Mouse (Mus musculus) midbrain, embryonic 15.5 days (tissue): ENCODE data around the gene Mafg. TPM values are rescaled to one million over a fixed set of nuclear protein-coding genes. Genes with fewer than 3 reads are reported as not detected.

Experiments
- ATAC-seq: fragments of 200-750 bp; cut with Nextera tagmentation; replicated peaks from 2 replicates; pipeline ENCODE4 v1.8.0; 2017; ENCODE audit warnings: moderate TSS enrichment
- H3K27ac ChIP-seq: fragments of 300-500 bp; sonication (generic); 2 replicates; pipeline ENCODE4 v1.5.1; 2015; ENCODE audit warnings: mild to moderate bottlenecking, inconsistent platforms
- H3K27me3 ChIP-seq: fragments of 300-500 bp; sonication (generic); replicated peaks from 2 replicates; pipeline ENCODE4 v1.6.1; 2015; ENCODE audit warnings: inconsistent platforms
- H3K36me3 ChIP-seq: fragments of 300-500 bp; sonication (generic); replicated peaks from 2 replicates; pipeline ENCODE4 v1.6.1; 2015; ENCODE audit warnings: inconsistent platforms
- H3K4me1 ChIP-seq: fragments of 300-500 bp; sonication (generic); 2 replicates; pipeline ENCODE4 v1.6.1; 2015; ENCODE audit warnings: inconsistent platforms
- H3K4me2 ChIP-seq: fragments of 300-500 bp; sonication (generic); 2 replicates; pipeline ENCODE4 v1.6.1; 2015; ENCODE audit warnings: inconsistent platforms, mild to moderate bottlenecking, moderate library complexity
- H3K4me3 ChIP-seq: fragments of 300-500 bp; sonication (generic); 2 replicates; pipeline ENCODE4 v1.5.1; 2015; ENCODE audit warnings: mild to moderate bottlenecking, inconsistent platforms
- H3K9ac ChIP-seq: fragments of 300-500 bp; sonication (generic); 2 replicates; pipeline ENCODE4 v1.6.1; 2015; ENCODE audit warnings: mild to moderate bottlenecking, inconsistent platforms
- H3K9me3 ChIP-seq: fragments of 300-500 bp; sonication (generic); 2 replicates; pipeline ENCODE4 v1.6.1; 2016; ENCODE audit warnings: inconsistent platforms
- WGBS: fragments of 180-500 bp; shearing (Covaris S2); methylation state at CpG from one replicate; pipeline ENCODE4 v1.1.7; 2015; ENCODE audit warnings: mixed read lengths; 5-methylcytosine and 5-hydroxymethylcytosine counted together
- polyA plus RNA-seq: library from polyadenylated mRNA; unstranded; fragments of >200 nt; fragmentation: Nextera tagmentation; extraction: Ambion mirVana; gene quantifications from 2 replicates; pipeline ENCODE4 v1.2.1, GENCODE M21; 2015

Gene Mafg
- polyA plus RNA-seq, 1 experiment from 2014 or later: 45.2 TPM

DNA sequence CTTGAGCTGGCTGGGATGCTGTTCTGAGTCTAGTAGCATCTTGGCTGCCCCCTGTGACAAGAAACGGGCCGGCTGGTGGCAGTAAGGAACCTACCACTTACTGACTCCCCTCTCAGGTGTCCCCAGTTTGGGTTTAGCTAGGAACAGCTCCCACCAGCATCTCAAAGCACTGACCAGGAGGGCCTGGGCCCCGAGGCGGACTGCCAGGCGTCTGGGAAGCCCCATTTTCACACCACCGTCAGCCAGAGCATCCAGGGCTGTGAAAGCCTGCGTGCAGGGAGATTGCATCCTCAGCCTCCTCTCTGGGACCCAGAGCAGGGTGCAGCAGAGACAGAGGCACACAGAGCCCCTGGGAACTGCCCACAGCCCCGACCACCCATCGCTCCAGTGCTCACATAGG lies 7.9 kb upstream of the Mafg start:
- Histone ChIP-seq H3K9ac (no peak overlapping the region), H3K36me3 (no peaks in the 10 kb centered on the region), H3K27ac (no peak overlapping the region), H3K4me2 (no peak overlapping the region), H3K9me3 (no peaks in the 10 kb centered on the region), H3K4me1 (peaks cover 14% of the 10 kb centered on the region), H3K27me3 (no peaks in the 10 kb centered on the region), H3K4me3 (no peak overlapping the region)
- no peak for ATAC-seq
- 66% methylated on average over 9 of the region's 9 CpGs for WGBS

DNA sequence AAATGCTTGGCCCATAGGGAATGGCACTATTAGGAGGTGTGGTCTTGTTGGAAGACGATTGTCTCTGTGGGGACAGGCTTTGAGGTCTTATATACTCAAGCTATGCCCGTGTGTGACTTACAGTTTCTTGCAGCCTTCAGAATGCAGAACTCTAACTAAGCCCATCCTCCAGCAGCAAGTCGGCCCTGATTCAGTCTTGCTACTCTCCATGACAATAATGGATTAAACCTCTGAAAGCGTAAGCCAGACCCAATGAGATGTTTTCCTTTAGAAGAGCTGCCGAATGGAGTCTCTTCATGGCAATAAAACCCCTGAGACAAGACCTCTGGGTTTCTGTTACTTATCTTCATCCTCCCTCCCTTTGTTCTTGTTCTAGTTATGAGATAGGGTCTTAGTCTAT lies 1.4 kb upstream of the Mafg start:
- Histone ChIP-seq H3K4me3 (no peak overlapping the region), H3K36me3 (no peaks in the 10 kb centered on the region), H3K4me1 (peaks cover 31% of the 10 kb centered on the region), H3K9ac (no peak overlapping the region), H3K27me3 (no peaks in the 10 kb centered on the region), H3K27ac (no peak overlapping the region), H3K4me2 (no peak overlapping the region), H3K9me3 (no peaks in the 10 kb centered on the region)
- no peak for ATAC-seq
- 67% methylated on average over 5 of the region's 5 CpGs for WGBS

DNA sequence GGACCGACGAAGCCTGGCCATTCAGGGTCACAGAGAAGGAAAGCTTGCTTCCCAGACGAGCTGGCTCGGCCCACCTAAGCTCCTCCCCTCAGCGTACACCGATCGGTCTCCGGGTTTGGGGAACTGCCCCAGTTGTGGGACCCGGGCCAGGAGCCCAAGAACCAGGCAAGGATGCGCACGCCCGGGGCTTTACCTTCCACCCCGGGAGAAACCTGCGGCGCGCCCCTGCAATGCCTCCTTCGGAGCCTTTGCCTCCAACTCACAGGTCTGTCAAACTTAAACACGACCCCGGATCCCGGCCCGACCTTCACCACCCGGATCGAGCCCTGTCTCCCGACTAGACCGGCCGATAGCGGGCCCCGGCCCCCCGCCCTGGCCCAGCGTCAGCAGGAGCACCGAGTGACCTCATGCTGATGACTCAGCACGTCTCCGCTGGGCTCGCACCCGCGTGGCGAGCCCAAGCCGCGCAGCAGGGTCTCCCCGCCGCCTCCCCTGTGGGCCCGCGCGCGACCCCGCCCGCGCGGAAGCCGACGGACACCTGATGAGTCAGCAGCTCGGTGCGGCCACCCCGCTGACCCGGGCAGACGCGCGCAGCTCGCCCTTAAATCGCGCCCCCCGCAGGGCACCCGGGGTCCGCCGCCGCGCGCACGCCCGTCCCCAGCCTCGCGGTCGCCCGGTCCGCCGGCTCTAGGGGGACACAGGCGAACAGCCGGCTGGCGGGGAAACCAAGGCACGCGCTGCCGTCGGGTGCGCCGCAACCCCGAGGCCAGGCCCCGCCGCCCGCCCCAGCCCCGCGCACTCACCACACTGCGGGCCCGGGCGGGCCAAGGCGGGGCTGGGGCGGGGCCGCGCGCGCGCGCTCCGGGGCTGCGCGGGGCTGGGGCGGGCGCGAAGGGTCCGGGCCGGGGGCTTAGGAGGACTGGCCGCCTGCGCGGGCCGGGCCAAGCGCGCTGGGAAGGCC lies 561 bp downstream of the Mafg start:
- Histone ChIP-seq H3K27ac (peak overlapping the region; percentile 84), H3K9me3 (no peaks in the 10 kb centered on the region), H3K36me3 (peaks cover 6% of the 10 kb centered on the region; the same call in 1 of the 2 replicates), H3K4me2 (peak overlapping the region; percentile 97), H3K27me3 (no peaks in the 10 kb centered on the region), H3K4me1 (peaks cover 37% of the 10 kb centered on the region), H3K4me3 (peak overlapping the region; percentile 65), H3K9ac (peak overlapping the region; percentile 62)
- peak; percentile 81 for ATAC-seq
- WGBS: under 1% methylated on average over 111 of the region's 116 CpGs

DNA sequence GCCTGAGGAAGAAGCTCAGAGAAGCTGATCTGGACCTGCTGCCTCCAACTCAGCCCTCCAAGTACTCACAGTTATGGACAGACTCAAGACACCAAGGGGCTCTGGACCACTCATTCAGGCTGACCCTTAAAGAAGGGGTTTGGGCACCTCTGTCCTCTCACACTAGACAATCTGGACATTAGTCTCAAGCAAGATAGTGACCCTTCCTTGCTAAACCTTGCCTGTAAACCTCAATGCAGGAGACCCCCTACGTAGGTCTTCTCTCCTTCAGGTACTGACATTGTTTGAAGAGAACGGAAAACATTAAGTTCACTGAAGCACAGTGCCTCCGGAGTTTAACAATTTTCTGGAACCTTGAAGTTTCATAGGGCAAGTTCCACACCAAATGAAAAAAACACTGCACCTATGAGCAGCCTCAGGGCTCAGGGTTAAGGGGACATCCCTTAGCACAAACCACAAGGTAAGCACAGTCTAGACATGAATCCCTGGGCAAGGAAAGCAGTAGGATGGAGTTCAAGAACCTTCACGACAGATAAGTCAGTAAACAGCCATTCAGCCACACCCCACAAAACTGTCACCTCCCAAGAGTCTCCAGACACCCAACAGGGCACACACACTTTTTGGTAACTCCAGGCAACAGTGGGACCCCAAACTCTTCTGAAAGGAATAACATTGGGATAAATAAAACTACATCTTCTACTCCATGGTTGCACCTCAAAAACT lies 1.5 kb downstream of the Mafg start:
- H3K27me3 ChIP-seq: no peaks in the 10 kb centered on the region
- H3K27ac ChIP-seq: peak overlapping the region; percentile 84; the same call in 1 of the 2 replicates
- H3K36me3 ChIP-seq: peaks cover 10% of the 10 kb centered on the region; the same call in 1 of the 2 replicates
- peak overlapping the region; percentile 97 for H3K4me2 ChIP-seq
- H3K9ac ChIP-seq: peak overlapping the region; percentile 62
- no peaks in the 10 kb centered on the region for H3K9me3 ChIP-seq
- H3K4me3 ChIP-seq: peak overlapping the region; percentile 65
- WGBS: 70% methylated on average over 4 of the region's 4 CpGs
- peaks cover 37% of the 10 kb centered on the region for H3K4me1 ChIP-seq
- ATAC-seq: no peak

DNA sequence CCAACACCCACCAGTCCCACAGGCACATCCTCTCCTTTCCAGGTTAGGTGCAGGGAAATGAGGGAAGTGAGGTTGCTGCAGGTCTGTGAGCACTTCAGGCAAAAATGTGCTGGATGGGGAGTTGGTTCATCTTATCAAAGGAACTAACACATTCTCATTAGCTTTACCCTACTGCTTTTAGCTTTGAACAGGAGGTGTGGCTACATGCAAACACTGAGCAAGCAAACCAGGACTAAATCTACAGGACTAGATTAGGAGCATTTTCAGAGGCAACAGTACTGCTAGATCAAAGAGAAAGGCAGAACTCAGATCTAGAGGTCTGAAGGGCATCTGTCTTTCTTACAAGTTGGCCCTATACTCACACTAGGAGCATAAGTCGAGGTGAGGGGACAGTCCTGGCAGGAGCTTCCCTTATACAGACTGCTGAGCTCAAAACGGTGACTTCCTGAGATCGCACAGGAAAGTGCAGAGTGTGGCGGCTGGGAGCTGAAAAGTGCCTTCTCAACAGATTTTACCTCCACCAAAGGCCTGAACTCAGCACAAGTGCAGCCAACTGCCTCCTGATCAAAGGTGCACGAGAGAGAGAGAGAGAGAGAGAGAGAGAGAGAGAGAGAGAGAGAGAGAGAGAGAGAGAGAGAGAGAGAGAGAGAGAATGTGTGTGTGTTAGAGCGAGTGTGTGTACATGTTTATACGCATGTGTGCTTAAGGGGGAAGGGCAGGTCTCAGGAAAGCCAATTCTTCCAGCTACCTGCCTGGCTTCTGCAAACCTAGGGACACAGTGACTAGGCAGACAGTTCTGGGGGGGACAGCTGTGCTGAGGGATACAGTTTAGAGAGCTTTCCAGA lies 2.3 kb downstream of the Mafg start:
- no peak for ATAC-seq

DNA sequence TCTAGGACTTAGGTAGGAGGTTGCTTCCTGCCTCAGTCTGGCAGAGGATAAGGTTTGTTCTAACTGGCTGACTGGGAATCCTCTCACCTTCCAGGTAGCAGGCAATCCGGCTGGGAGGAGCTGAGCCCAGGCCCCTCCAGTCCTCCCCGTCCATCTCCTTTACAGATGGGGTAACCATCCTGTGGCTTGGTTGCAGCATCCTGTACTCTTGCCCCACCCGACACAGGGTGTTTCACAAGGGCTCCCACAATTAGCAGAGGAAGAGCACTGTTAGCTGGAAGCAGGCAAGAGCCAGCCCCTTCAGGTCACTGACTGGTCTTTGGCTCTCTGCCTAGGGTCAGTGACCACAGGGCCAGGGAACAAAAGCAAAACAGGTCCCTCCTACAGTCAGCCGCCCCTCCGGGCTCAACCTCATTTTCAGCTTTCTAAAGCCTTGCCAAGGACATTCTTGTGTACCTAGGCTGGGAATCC lies 3.0 kb downstream of the Mafg start:
- ATAC-seq: no peak
- H3K4me2 ChIP-seq: 0 out of 2 replicates have a peak overlapping the region, but pooled peaks have one; percentile 2
- no peaks in the 10 kb centered on the region for H3K27me3 ChIP-seq
- H3K4me1 ChIP-seq: peaks cover 39% of the 10 kb centered on the region
- WGBS: 26% methylated on average over 5 of the region's 5 CpGs
- peak overlapping the region; percentile 32; the same call in 1 of the 2 replicates for H3K27ac ChIP-seq
- H3K9ac ChIP-seq: peak overlapping the region; percentile 23; the same call in 1 of the 2 replicates
- H3K36me3 ChIP-seq: peaks cover 10% of the 10 kb centered on the region; the same call in 1 of the 2 replicates
- H3K4me3 ChIP-seq: no peak overlapping the region
- no peaks in the 10 kb centered on the region for H3K9me3 ChIP-seq

More for the DNA sequence above, 2.3 kb downstream of the Mafg start:
- peaks cover 10% of the 10 kb centered on the region; the same call in 1 of the 2 replicates for H3K36me3 ChIP-seq
- H3K4me3 ChIP-seq: no peak overlapping the region
- H3K9ac ChIP-seq: no peak overlapping the region
- WGBS: 33% methylated on average over 7 of the region's 7 CpGs
- no peak overlapping the region for H3K27ac ChIP-seq
- no peaks in the 10 kb centered on the region for H3K27me3 ChIP-seq
- peak overlapping the region; percentile 97; the same call in 1 of the 2 replicates for H3K4me2 ChIP-seq
- H3K4me1 ChIP-seq: peaks cover 37% of the 10 kb centered on the region
- no peaks in the 10 kb centered on the region for H3K9me3 ChIP-seq

DNA sequence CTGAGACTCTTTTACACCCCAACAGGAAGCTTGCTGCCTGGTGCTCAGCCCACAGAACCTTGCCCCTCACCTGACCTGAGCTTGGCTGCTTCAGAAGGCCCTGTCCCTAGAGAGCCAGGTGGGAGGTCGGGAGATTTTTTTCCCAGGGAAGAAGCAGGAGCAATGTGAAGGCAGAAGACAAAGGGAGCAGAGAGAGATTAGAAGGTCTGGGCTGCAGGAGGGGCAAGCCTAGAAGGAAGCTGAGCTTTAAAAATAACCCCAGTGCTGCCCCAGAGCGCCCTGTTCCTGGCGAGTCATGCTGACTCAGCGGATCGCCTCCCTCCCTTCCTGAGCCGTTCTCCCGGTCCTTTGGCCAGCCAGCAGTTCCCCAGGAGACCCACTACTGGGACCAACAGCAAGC lies 3.5 kb downstream of the Mafg start:
- peak overlapping the region; percentile 23; the same call in 1 of the 2 replicates for H3K9ac ChIP-seq
- H3K4me2 ChIP-seq: 0 out of 2 replicates have a peak overlapping the region, but pooled peaks have one; percentile 2
- H3K4me3 ChIP-seq: no peak overlapping the region
- peak overlapping the region; percentile 32; the same call in 1 of the 2 replicates for H3K27ac ChIP-seq
- WGBS: 33% methylated on average over 7 of the region's 7 CpGs
- peaks cover 10% of the 10 kb centered on the region; the same call in 1 of the 2 replicates for H3K36me3 ChIP-seq
- no peaks in the 10 kb centered on the region for H3K27me3 ChIP-seq
- H3K9me3 ChIP-seq: no peaks in the 10 kb centered on the region
- no peak for ATAC-seq
- H3K4me1 ChIP-seq: peaks cover 43% of the 10 kb centered on the region

DNA sequence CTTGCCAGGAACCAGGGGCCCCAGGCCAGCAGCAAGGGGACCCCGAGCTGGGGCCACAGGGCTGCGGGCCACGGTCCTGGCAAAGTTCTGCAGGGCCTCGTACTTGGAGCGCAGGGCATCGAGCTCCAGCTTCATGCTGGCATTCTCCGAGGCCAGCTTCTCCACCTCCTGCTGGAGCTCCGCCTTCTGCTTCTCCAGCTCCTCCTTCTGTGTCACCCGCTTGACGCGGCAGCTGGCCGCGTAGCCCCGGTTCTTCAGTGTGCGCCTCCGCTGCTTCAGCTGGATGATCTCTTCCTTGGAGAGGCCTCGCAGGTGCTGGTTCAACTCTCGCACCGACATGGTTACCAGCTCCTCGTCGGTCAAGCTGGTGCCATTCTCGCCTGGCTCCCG lies 4.1 kb downstream of the Mafg start:
- no peak for ATAC-seq
- peaks cover 44% of the 10 kb centered on the region for H3K4me1 ChIP-seq
- WGBS: 68% methylated on average over 23 of the region's 23 CpGs

DNA sequence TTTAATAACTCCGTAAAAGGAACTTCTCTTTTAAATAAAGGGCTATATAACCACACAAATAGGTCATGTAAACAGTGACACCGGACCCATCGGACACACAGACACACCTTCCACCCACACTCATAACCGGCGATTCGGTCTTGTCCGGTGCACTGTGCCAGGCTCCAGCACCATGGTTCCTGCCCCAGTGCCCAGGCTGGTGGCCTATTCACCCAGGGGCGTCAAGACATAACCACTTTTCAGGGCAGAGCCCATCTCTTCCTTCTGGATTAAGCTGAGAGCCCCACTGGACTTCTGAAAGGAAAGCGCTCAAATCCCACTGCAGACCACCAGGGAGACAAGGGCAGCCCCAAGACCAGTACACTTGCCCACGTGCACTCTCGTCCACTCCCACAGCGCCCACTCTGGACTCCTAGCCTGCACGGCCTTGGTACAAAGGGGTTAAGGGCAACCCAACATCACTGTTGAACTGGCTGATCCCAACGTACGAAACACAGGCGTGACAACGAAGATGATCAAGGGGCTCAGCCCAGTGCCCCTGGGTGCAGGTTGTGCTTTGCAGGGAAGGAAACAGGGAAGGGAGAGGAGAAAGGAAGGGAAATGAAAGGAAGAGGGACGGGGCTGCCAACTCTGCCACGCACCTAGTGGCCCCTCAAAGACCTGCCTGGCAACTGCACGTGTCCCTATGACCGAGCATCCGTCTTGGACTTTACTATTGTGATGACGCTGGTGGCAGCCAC lies 4.6 kb downstream of the Mafg start:
- no peak for ATAC-seq
- no peak overlapping the region for H3K27ac ChIP-seq
- peaks cover 46% of the 10 kb centered on the region for H3K4me1 ChIP-seq
- no peak overlapping the region for H3K4me3 ChIP-seq
- WGBS: 97% methylated on average over 23 of the region's 23 CpGs
- no peak overlapping the region for H3K4me2 ChIP-seq
- H3K27me3 ChIP-seq: no peaks in the 10 kb centered on the region
- H3K9ac ChIP-seq: no peak overlapping the region
- H3K36me3 ChIP-seq: peaks cover 10% of the 10 kb centered on the region; the same call in 1 of the 2 replicates
- no peaks in the 10 kb centered on the region for H3K9me3 ChIP-seq

More for the DNA sequence above, 4.1 kb downstream of the Mafg start:
- Histone ChIP-seq H3K27me3 (no peaks in the 10 kb centered on the region), H3K4me2 (no peak overlapping the region), H3K27ac (no peak overlapping the region), H3K9ac (no peak overlapping the region), H3K4me3 (no peak overlapping the region), H3K36me3 (peaks cover 10% of the 10 kb centered on the region; the same call in 1 of the 2 replicates), H3K9me3 (no peaks in the 10 kb centered on the region)

DNA sequence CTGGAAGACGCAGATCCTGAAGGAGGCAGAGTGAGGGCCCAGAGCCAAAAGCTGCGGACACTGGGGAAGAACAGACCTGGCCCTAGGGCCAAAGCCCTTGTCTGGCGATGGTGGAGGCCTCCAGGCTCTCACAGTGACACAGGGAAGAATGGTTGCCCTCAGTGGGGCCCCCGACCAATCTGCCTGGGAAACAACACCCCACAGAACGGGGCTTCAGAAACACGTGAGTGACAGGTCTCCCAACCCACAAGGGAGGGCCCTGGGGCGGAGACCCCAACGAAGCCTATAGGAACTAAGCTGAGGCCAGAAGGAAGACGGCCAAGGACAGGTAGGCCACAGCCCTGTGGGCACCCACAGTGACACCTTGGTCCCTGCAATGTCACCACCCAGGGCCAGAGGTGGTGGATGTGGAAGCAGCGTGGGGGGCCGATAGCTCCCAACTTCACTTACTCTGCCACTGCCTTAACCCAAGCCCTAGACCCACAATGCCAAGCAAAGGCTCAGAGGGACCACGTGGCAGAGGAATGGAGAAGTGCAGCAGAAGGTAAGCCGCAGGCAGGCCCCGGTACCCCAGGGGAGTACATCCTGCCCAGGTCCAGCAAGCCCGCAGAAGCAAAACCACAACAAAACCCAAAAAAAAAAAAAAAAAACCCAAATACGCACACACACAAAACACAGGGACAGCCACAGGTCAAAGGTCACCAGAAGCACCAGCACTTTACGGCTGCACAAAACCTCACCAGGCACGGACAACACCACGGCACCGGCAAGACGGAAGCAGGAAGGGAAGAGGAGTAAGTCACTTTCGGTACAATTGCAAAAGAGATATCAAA lies 5.7 kb downstream of the Mafg start:
- no peaks in the 10 kb centered on the region for H3K9me3 ChIP-seq
- H3K27me3 ChIP-seq: no peaks in the 10 kb centered on the region
- no peak overlapping the region for H3K4me2 ChIP-seq
- peaks cover 52% of the 10 kb centered on the region for H3K4me1 ChIP-seq
- no peak overlapping the region for H3K27ac ChIP-seq
- no peak for ATAC-seq
- WGBS: 84% methylated on average over 22 of the region's 22 CpGs
- H3K36me3 ChIP-seq: peaks cover 11% of the 10 kb centered on the region; the same call in 1 of the 2 replicates
- H3K9ac ChIP-seq: no peak overlapping the region
- H3K4me3 ChIP-seq: no peak overlapping the region
